Mouse (Mus musculus) neural tube, embryonic 11.5 days (tissue): Measurements from ENCODE around the gene Ipo5. TPM values are rescaled to one million over a fixed set of nuclear protein-coding genes. Genes with fewer than 3 reads are reported as not detected.

Experiments
- ATAC-seq: fragments of 200-750 bp; cut with Nextera tagmentation; 2 replicates; pipeline ENCODE4 v1.8.0; 2017; ENCODE audit warnings: moderate number of reproducible peaks, mild to moderate bottlenecking, moderate TSS enrichment, moderate library complexity; ENCODE audit not compliant: insufficient read depth, low FRiP score, low TSS enrichment
- DNase-seq: peaks from one replicate; pipeline ENCODE4 v3.0.0-alpha.2; 2015; ENCODE audit warnings: low spot score
- H3K27ac ChIP-seq: fragments of 300-500 bp; sonication (generic); 2 replicates; pipeline ENCODE4 v1.5.1; 2014; ENCODE audit warnings: low read depth, mild to moderate bottlenecking, low read length
- H3K27me3 ChIP-seq: fragments of 300-500 bp; sonication (generic); 2 replicates; pipeline ENCODE4 v1.6.1; 2014; ENCODE audit warnings: mild to moderate bottlenecking, low read length, mixed read lengths; ENCODE audit not compliant: control insufficient read depth, insufficient read depth
- H3K36me3 ChIP-seq: fragments of 300-500 bp; sonication (generic); 2 replicates; pipeline ENCODE4 v1.6.1; 2014; ENCODE audit warnings: mild to moderate bottlenecking, low read length, moderate library complexity, mixed read lengths; ENCODE audit not compliant: control insufficient read depth, insufficient read depth
- H3K4me1 ChIP-seq: fragments of 300-500 bp; sonication (generic); 2 replicates; pipeline ENCODE4 v1.6.1; 2014; ENCODE audit warnings: low read length, mixed read lengths; ENCODE audit not compliant: control insufficient read depth, insufficient read depth
- H3K4me2 ChIP-seq: fragments of 300-500 bp; sonication (generic); 2 replicates; pipeline ENCODE4 v1.6.1; 2014; ENCODE audit warnings: low read depth, mild to moderate bottlenecking, moderate library complexity
- H3K4me3 ChIP-seq: fragments of 300-500 bp; sonication (generic); 2 replicates; pipeline ENCODE4 v1.5.1; 2014; ENCODE audit warnings: low read depth, low read length
- H3K9ac ChIP-seq: fragments of 300-500 bp; sonication (generic); 2 replicates; pipeline ENCODE4 v1.6.1; 2014; ENCODE audit warnings: mild to moderate bottlenecking, low read length
- H3K9me3 ChIP-seq: fragments of 300-500 bp; sonication (generic); 2 replicates; pipeline ENCODE4 v1.6.1; 2016; ENCODE audit warnings: low read length; ENCODE audit not compliant: control insufficient read depth
- WGBS: fragments of 180-500 bp; shearing (Covaris S2); extraction: QIAGEN DNeasy Blood & Tissue Kit; methylation state at CpG from one replicate; pipeline ENCODE4 v1.1.7; 2014; 5-methylcytosine and 5-hydroxymethylcytosine counted together
- polyA plus RNA-seq: library from polyadenylated mRNA; unstranded; fragments of >200 nt; fragmentation: Nextera tagmentation; extraction: Ambion mirVana; gene quantifications from 2 replicates; pipeline ENCODE4 v1.2.1, GENCODE M21; 2014

Ipo5 gene
- polyA plus RNA-seq, 1 experiment from 2014 or later: 149 TPM

DNA sequence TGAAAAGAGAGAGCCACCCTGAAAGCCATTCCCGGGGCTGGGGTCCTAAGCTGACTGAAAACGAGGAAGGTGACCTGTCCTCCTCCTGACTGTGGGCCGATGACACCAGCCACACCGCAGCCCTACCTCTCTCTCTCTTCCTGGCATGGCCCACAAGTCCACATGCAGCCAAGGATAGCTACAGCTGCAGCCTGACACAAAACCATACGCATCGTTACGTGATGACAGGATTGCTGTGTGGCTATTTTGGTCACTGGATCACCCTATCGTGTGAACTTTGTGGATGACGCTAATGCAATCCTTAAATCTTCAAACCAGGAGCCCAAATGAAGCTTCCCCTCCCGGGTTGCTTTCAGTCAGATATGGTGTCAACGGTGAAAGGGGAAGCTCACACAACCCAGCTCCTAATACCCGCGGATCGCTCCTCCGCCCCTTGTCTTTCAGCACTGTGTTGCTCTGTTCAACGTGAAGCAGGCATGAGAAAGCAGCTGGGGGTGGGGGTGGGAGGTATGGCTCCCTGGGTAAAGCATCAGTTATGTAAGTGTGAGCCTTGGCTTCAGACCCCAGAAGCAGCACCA lies 35.1 kb upstream of the Ipo5 start:
- no peak for DNase-seq
- Histone ChIP-seq H3K4me1 (no peaks in the 10 kb centered on the region), H3K27ac (no peak overlapping the region), H3K9me3 (no peaks in the 10 kb centered on the region), H3K9ac (no peak overlapping the region), H3K36me3 (no peaks in the 10 kb centered on the region), H3K4me3 (no peak overlapping the region), H3K27me3 (no peaks in the 10 kb centered on the region), H3K4me2 (no peak overlapping the region)
- no peak for ATAC-seq
- WGBS: 88% methylated on average over 16 of the region's 16 CpGs

DNA sequence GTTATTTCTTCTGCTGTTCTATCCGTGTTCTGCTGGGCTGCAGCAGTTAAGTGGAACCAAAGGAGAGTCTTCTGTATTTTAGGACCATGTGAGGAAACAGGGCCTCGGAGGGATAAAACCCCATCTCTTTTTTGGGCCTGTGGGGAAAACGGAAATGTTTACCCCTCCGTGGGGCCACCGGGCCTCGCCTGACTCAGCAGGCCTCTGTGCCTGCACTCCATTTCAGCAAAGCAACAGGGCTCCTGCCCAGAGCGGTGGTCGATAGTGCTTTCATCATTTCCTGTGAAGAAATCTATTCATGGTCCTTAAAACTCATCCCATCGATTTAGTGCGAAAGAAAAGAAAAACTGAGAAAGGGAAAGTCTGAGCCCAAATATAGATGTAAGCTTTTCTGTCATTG lies 33.9 kb upstream of the Ipo5 start:
- Histone ChIP-seq H3K27me3 (no peaks in the 10 kb centered on the region), H3K36me3 (no peaks in the 10 kb centered on the region), H3K4me2 (no peak overlapping the region), H3K27ac (no peak overlapping the region), H3K9ac (no peak overlapping the region), H3K4me1 (no peaks in the 10 kb centered on the region), H3K4me3 (no peak overlapping the region), H3K9me3 (no peaks in the 10 kb centered on the region)
- ATAC-seq (no peak), DNase-seq (no peak)
- WGBS: 86% methylated on average over 10 of the region's 10 CpGs

DNA sequence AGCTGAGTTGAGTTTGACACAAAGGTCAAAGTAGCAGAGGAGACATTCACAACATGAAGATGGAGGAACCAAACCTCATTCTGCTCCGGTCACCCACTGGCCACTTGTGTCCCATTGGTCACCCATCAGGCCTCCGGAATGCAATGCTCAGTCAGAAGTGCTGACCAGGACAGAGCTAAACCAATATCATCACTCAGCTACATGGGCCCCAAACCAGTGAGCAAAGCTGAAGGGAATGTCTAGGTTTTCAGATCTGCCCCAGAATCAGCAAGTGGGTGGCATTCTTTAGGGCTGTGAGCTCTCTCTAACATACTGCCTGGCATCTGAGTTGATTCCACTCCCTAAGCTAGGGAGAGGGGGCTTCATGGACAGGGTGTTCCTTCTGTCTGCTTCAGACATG lies 32.0 kb upstream of the Ipo5 start:
- no peak overlapping the region for H3K27ac ChIP-seq
- no peaks in the 10 kb centered on the region for H3K27me3 ChIP-seq
- H3K4me2 ChIP-seq: no peak overlapping the region
- DNase-seq (no peak), ATAC-seq (no peak)
- 97% methylated on average over 2 of the region's 2 CpGs for WGBS
- no peaks in the 10 kb centered on the region for H3K4me1 ChIP-seq
- H3K9ac ChIP-seq: no peak overlapping the region
- H3K4me3 ChIP-seq: no peak overlapping the region
- no peaks in the 10 kb centered on the region for H3K9me3 ChIP-seq
- no peaks in the 10 kb centered on the region for H3K36me3 ChIP-seq

DNA sequence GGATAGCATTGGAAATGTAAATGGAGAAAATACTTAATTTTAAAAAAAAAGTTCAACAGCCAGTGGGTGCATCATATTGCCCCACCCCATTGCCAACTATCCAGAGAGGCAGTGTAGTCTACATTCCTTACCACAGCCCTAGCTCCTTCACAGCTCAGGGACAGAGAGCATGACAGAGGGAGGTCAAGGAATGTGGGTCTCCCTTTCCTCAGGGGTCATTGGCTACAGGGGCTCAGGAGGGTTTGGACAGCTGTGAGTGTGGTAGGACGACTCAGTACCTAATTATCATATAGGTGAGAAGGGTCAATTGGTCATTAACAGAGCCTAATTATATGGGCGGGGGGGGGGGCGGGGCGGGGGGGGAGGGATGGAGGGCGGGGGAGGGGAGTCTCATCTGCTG lies 30.4 kb upstream of the Ipo5 start:
- 8% methylated on average over 1 of the region's 5 CpGs for WGBS
- H3K4me2 ChIP-seq: no peak overlapping the region
- no peaks in the 10 kb centered on the region for H3K9me3 ChIP-seq
- H3K36me3 ChIP-seq: no peaks in the 10 kb centered on the region
- H3K27ac ChIP-seq: no peak overlapping the region
- H3K4me3 ChIP-seq: no peak overlapping the region
- H3K4me1 ChIP-seq: no peaks in the 10 kb centered on the region
- no peak overlapping the region for H3K9ac ChIP-seq
- no peaks in the 10 kb centered on the region for H3K27me3 ChIP-seq
- DNase-seq: no peak
- no peak for ATAC-seq

DNA sequence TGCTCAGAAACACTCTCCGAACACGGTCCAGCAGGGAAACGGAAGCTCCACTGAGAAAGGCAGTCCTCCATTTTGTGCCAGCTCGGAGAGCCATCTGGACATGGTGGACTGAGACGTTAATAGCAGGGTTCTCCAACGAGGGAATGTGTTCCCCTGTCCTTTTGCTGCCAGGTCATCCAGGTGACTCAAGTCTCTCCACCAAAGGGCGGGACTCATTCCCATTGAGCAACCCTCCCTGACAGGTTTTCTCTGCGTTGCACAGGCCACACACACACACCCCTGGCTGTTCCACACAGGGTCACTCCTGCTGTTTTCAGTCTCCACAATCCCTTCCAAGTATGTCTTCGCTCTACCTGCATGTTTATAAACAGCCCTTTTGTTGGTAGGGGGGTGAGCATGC lies 30.0 kb upstream of the Ipo5 start:
- ATAC-seq: no peak
- no peaks in the 10 kb centered on the region for H3K36me3 ChIP-seq

DNA sequence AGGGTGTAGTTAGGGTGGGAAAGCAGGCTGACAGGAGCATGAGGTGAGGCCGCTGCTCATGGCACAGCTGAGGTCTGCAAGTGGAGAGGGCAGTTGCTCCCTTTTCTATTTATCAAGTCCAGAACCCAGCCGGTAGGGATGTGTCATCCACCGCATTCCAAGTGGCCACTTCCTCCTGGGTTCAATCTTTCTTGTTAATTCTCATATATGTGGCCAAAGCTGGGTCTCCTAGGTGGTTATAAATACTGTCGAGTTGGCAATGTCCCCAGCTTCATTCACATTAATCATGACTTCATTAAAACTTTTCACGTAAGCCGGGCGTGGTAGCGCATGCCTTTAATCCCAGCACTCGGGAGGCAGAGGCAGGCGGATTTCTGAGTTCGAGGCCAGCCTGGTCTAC lies 22.3 kb upstream of the Ipo5 start:
- Histone ChIP-seq H3K27ac (no peak overlapping the region), H3K36me3 (no peaks in the 10 kb centered on the region), H3K27me3 (no peaks in the 10 kb centered on the region), H3K4me3 (no peak overlapping the region), H3K4me2 (no peak overlapping the region), H3K4me1 (no peaks in the 10 kb centered on the region), H3K9ac (no peak overlapping the region), H3K9me3 (no peaks in the 10 kb centered on the region)
- no peak for ATAC-seq
- DNase-seq: no peak
- WGBS: 92% methylated on average over 11 of the region's 11 CpGs

More for the DNA sequence above, 30.0 kb upstream of the Ipo5 start:
- WGBS: 82% methylated on average over 9 of the region's 9 CpGs
- no peak overlapping the region for H3K4me3 ChIP-seq
- DNase-seq: no peak
- H3K9ac ChIP-seq: no peak overlapping the region
- H3K27me3 ChIP-seq: no peaks in the 10 kb centered on the region
- no peaks in the 10 kb centered on the region for H3K9me3 ChIP-seq
- H3K4me1 ChIP-seq: no peaks in the 10 kb centered on the region
- H3K27ac ChIP-seq: no peak overlapping the region
- no peak overlapping the region for H3K4me2 ChIP-seq

DNA sequence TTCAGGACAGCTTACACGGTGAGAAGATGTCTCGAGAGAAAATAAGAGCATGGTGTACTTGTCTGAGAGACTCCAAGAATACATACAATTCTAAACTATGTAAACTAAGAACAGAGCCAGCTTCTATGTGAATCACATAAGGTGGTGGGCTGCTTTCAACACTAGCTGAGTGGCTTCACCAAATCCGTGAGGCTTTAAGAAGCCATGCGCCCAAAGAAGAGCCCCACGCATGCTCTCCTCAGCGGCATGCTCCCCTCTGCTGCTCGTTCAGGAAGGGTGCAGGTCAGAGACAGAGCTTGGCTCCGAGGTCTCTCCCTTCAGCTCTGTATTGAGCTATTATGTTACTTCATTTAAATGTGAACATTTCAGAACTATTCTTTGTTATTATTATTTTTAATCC lies 18.7 kb upstream of the Ipo5 start:
- 78% methylated on average over 8 of the region's 8 CpGs for WGBS
- no peaks in the 10 kb centered on the region for H3K36me3 ChIP-seq
- no peaks in the 10 kb centered on the region for H3K4me1 ChIP-seq
- DNase-seq: no peak
- no peak overlapping the region for H3K9ac ChIP-seq
- H3K4me3 ChIP-seq: no peak overlapping the region
- no peak overlapping the region for H3K27ac ChIP-seq
- H3K9me3 ChIP-seq: no peaks in the 10 kb centered on the region
- H3K27me3 ChIP-seq: no peaks in the 10 kb centered on the region
- no peak for ATAC-seq
- no peak overlapping the region for H3K4me2 ChIP-seq

DNA sequence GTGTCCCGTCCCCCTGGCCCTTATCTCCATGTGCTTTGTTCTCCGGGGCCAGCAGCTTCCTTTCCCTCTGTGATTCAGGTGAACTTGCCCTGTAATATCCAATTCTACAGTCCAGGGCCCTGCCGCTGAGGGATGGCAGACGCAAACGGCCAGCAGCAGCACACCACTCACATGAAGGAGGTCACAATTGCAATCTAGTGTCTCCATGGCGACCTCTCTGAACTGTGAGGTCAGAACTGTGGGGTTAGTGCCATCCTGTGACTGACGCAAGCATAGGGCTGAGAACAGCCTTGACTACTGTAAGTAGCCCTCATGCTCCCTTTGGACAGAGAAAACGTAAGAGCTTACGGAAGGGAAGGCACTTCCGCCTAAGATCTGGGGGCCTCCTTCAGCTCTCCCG lies 14.4 kb upstream of the Ipo5 start:
- Histone ChIP-seq H3K4me1 (no peaks in the 10 kb centered on the region), H3K9me3 (no peaks in the 10 kb centered on the region), H3K36me3 (no peaks in the 10 kb centered on the region), H3K27me3 (no peaks in the 10 kb centered on the region), H3K4me3 (no peak overlapping the region), H3K4me2 (no peak overlapping the region), H3K9ac (no peak overlapping the region), H3K27ac (no peak overlapping the region)
- 78% methylated on average over 11 of the region's 11 CpGs for WGBS
- no peak for ATAC-seq
- DNase-seq: no peak

DNA sequence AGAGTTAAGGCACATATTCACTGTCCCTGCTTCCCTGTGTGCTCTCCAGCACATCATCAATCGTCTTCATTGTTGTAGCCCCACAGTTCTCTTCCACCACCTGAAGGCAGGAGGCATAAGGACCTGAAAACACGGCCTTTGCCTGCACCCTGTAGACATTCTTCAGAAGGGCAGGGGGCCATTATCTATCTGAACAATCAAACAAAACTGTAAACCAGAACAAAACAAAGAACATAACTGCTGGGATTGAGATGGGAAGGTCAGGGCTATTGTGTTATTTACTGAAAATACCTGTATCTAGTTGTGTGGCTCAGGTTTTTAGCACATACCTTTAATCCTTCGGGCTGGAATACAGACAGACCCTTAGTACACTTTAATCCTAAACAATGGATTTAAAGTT lies 12.1 kb upstream of the Ipo5 start:
- Histone ChIP-seq H3K9me3 (no peaks in the 10 kb centered on the region), H3K4me2 (no peak overlapping the region), H3K27me3 (no peaks in the 10 kb centered on the region), H3K36me3 (no peaks in the 10 kb centered on the region), H3K4me3 (no peak overlapping the region), H3K4me1 (no peaks in the 10 kb centered on the region), H3K9ac (no peak overlapping the region), H3K27ac (no peak overlapping the region)
- DNase-seq (no peak), ATAC-seq (no peak)
- 79% methylated on average over 3 of the region's 3 CpGs for WGBS
